Mouse (Mus musculus): ENCODE results near the gene Zfp644. TPM values are rescaled to one million over a fixed set of nuclear protein-coding genes. Genes with fewer than 3 reads are reported as not detected.

The Zfp644 gene
- polyA plus RNA-seq, 1 experiment: 22.2 TPM

DNA sequence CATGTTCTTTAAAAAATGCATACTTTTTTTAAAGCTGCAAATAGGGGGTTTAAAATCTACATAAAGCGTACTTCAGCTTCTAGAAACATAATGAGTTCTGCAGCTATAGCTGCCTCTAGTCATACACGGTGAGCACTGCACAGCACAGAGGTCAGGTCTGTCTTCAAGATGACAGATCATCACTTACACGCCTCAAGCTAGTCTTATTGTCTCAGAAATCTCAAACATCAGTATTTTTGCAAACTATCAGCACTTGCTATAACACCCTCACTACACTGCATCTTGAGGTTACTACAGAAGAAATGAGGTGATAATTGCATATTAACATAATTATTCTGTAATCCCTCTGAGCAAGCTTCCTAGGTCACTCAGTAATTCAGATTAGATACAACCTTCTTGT, 55.2 kb downstream of the Zfp644 start:
- H3K4me3 ChIP-seq (ENCODE audit: control insufficient read depth, low read depth, low read length): no peak overlapping the region
- no peaks in the 10 kb centered on the region for H3K4me1 ChIP-seq (ENCODE audit: control insufficient read depth, insufficient read depth, low read length)
- no peak overlapping the region for H3K27ac ChIP-seq (ENCODE audit: control insufficient read depth, insufficient read depth, low read depth, low read length)
- H3K27me3 ChIP-seq (ENCODE audit: control insufficient read depth, insufficient read depth, low read length): no peaks in the 10 kb centered on the region
- TF ChIP-seq POLR2A (IDR thresholded peaks at IDR 0.05; ENCODE audit: control insufficient read depth, low read depth, low read length) (no peak), CTCF (IDR thresholded peaks at IDR 0.05; ENCODE audit: control insufficient read depth, insufficient read depth, insufficient replicate concordance, low read depth, low read length) (no peak)
- no peaks in the 10 kb centered on the region; the same call in 1 of the 2 replicates for H3K36me3 ChIP-seq (ENCODE audit: control insufficient read depth, insufficient read depth, low read length)

GRCm38 (mm10) chr5:106640235-106640809, 56.8 kb downstream of the Zfp644 start:
- no peak for TF ChIP-seq CTCF (IDR thresholded peaks at IDR 0.05; ENCODE audit: control insufficient read depth, insufficient read depth, insufficient replicate concordance, low read depth, low read length)
- TF ChIP-seq POLR2A (IDR thresholded peaks at IDR 0.05; ENCODE audit: control insufficient read depth, low read depth, low read length): no peak
- Histone ChIP-seq H3K27me3 (ENCODE audit: control insufficient read depth, insufficient read depth, low read length) (no peaks in the 10 kb centered on the region), H3K4me1 (ENCODE audit: control insufficient read depth, insufficient read depth, low read length) (no peaks in the 10 kb centered on the region), H3K36me3 (ENCODE audit: control insufficient read depth, insufficient read depth, low read length) (peaks cover 1% of the 10 kb centered on the region; the same call in 1 of the 2 replicates), H3K27ac (ENCODE audit: control insufficient read depth, insufficient read depth, low read depth, low read length) (no peak overlapping the region), H3K4me3 (ENCODE audit: control insufficient read depth, low read depth, low read length) (no peak overlapping the region)

DNA sequence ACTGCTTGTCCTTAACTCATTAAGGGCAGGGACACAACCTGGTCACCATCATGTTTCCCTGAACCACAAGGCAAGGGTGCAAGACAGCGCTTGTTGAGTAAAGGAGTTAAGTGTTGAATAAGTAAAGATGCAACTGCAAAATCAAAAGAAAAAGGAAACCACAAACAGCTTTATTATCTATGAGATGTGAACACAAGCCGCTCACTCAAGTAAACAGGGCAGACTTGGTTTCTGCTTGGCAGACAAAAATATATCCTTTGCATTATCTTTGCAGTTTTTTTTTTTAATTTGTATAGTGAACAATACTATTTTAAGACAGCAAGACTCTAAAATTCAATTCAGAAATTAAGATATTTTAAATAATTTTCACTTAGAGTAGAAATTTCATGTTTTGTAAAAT, 57.5 kb downstream of the Zfp644 start:
- Histone ChIP-seq H3K27ac (ENCODE audit: control insufficient read depth, insufficient read depth, low read depth, low read length) (no peak overlapping the region), H3K36me3 (ENCODE audit: control insufficient read depth, insufficient read depth, low read length) (peaks cover 1% of the 10 kb centered on the region), H3K4me3 (ENCODE audit: control insufficient read depth, low read depth, low read length) (no peak overlapping the region), H3K27me3 (ENCODE audit: control insufficient read depth, insufficient read depth, low read length) (no peaks in the 10 kb centered on the region), H3K4me1 (ENCODE audit: control insufficient read depth, insufficient read depth, low read length) (no peaks in the 10 kb centered on the region)
- no peak for TF ChIP-seq CTCF (IDR thresholded peaks at IDR 0.05; ENCODE audit: control insufficient read depth, insufficient read depth, insufficient replicate concordance, low read depth, low read length)
- TF ChIP-seq POLR2A (IDR thresholded peaks at IDR 0.05; ENCODE audit: control insufficient read depth, low read depth, low read length): no peak

DNA sequence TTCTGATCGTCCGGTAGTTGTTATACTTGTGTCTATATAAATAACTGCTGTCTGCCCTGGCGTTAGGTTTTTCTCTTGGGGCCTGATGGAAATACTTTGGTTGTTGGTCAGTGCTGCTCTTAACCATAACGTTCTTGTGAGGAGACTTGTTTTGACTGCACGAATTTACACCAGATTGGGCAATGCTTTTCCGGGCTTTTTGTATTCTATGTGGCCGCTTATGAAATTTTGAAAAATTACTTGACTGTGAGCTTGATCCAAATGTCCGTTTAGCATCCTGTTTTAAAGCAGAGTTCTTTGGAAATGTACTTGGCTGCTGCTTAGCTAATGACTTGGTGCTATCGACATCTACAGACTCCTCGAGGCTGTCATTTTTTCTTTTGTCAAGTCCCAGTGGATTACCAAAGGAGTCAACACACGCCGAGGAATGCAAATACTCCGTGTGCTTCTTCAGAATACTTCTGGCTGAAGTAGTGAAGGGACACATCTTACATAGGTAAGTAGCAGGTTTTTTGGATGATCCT, 60.6 kb downstream of the Zfp644 start:
- TF ChIP-seq POLR2A (IDR thresholded peaks at IDR 0.05; ENCODE audit: control insufficient read depth, low read depth, low read length) (no peak), CTCF (IDR thresholded peaks at IDR 0.05; ENCODE audit: control insufficient read depth, insufficient read depth, insufficient replicate concordance, low read depth, low read length) (no peak)
- peaks cover 1% of the 10 kb centered on the region for H3K36me3 ChIP-seq (ENCODE audit: control insufficient read depth, insufficient read depth, low read length)
- H3K4me1 ChIP-seq (ENCODE audit: control insufficient read depth, insufficient read depth, low read length): no peaks in the 10 kb centered on the region
- H3K4me3 ChIP-seq (ENCODE audit: control insufficient read depth, low read depth, low read length): no peak overlapping the region
- H3K27me3 ChIP-seq (ENCODE audit: control insufficient read depth, insufficient read depth, low read length): no peaks in the 10 kb centered on the region
- no peak overlapping the region for H3K27ac ChIP-seq (ENCODE audit: control insufficient read depth, insufficient read depth, low read depth, low read length)

DNA sequence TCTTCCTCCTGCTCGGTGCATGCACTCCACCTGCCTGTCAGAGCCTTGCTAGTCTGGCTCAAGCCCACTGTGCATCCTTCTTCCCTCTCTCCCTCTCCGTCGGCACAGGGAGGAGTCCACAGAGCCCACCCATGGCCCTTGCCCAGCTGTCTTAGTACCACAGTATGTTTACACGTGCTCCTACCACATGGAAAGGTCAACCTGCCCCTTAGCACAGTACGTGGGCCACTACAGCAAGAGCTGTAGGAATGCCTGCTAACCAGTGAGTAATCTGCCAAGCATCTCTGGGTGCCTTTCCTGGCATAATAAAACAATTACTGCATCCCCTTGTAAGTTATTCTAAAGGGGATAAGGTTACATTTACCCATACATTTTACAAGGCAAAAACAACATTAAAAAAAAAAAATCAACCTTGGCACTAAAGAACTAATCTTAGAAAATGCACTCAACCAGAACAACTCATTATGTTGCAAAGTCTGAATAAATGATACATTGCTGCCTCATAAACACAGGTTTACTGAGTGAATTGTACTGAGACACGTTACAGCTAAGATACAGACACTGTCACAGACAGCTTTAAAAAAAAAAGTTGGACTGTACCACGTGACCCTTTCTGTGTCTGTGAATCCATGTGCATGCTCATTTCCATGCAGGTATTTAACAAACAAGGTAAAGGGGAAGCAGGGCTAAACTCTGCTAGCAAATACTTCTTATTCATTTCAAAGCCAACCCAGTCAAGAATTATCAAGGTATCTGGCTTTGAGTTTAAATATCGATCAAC, 68.5 kb downstream of the Zfp644 start:
- Histone ChIP-seq H3K4me1 (ENCODE audit: control insufficient read depth, insufficient read depth, low read length) (no peaks in the 10 kb centered on the region), H3K27ac (ENCODE audit: control insufficient read depth, insufficient read depth, low read depth, low read length) (no peak overlapping the region), H3K27me3 (ENCODE audit: control insufficient read depth, insufficient read depth, low read length) (no peaks in the 10 kb centered on the region), H3K4me3 (ENCODE audit: control insufficient read depth, low read depth, low read length) (no peak overlapping the region), H3K36me3 (ENCODE audit: control insufficient read depth, insufficient read depth, low read length) (no peaks in the 10 kb centered on the region; the same call in none of the 2 replicates)
- TF ChIP-seq CTCF (IDR thresholded peaks at IDR 0.05; ENCODE audit: control insufficient read depth, insufficient read depth, insufficient replicate concordance, low read depth, low read length) (no peak), POLR2A (IDR thresholded peaks at IDR 0.05; ENCODE audit: control insufficient read depth, low read depth, low read length) (no peak)

GRCm38 (mm10) chr5:106623337-106623736, 73.8 kb downstream of the Zfp644 start:
- Histone ChIP-seq H3K36me3 (ENCODE audit: control insufficient read depth, insufficient read depth, low read length) (peaks cover 4% of the 10 kb centered on the region), H3K4me1 (ENCODE audit: control insufficient read depth, insufficient read depth, low read length) (no peaks in the 10 kb centered on the region), H3K27ac (ENCODE audit: control insufficient read depth, insufficient read depth, low read depth, low read length) (no peak overlapping the region), H3K27me3 (ENCODE audit: control insufficient read depth, insufficient read depth, low read length) (no peaks in the 10 kb centered on the region), H3K4me3 (ENCODE audit: control insufficient read depth, low read depth, low read length) (peak overlapping the region; percentile 69)
- TF ChIP-seq POLR2A (IDR thresholded peaks at IDR 0.05; ENCODE audit: control insufficient read depth, low read depth, low read length): no peak
- no peak for TF ChIP-seq CTCF (IDR thresholded peaks at IDR 0.05; ENCODE audit: control insufficient read depth, insufficient read depth, insufficient replicate concordance, low read depth, low read length)

- H3K36me3 ChIP-seq (ENCODE audit: control insufficient read depth, insufficient read depth, low read length): peaks cover 4% of the 10 kb centered on the region
Measured at GRCm38 (mm10) chr5:106622193-106622592, 74.9 kb downstream of the Zfp644 start.

More at GRCm38 (mm10) chr5:106622193-106622592, 74.9 kb downstream of the Zfp644 start:
- peak overlapping the region; percentile 75 for H3K4me3 ChIP-seq (ENCODE audit: control insufficient read depth, low read depth, low read length)
- no peaks in the 10 kb centered on the region for H3K27me3 ChIP-seq (ENCODE audit: control insufficient read depth, insufficient read depth, low read length)
- no peaks in the 10 kb centered on the region for H3K4me1 ChIP-seq (ENCODE audit: control insufficient read depth, insufficient read depth, low read length)
- no peak overlapping the region for H3K27ac ChIP-seq (ENCODE audit: control insufficient read depth, insufficient read depth, low read depth, low read length)
- TF ChIP-seq POLR2A (IDR thresholded peaks at IDR 0.05; ENCODE audit: control insufficient read depth, low read depth, low read length) (no peak), CTCF (IDR thresholded peaks at IDR 0.05; ENCODE audit: control insufficient read depth, insufficient read depth, insufficient replicate concordance, low read depth, low read length) (no peak)

Measured in testis, adult 2 months (tissue).